Mouse (Mus musculus) forebrain, embryonic 10.5 days (tissue): ENCODE measurements around the gene Pdlim4. TPM values are rescaled to one million over a fixed set of nuclear protein-coding genes. Genes with fewer than 3 reads are reported as not detected.
A peak's percentile ranks its signal among the peaks of the same experiment; 100 is the strongest.

Experiments
- DNase-seq: peaks from one replicate; pipeline ENCODE4 v3.0.0-alpha.2; 2017; ENCODE audit warnings: low spot score; ENCODE audit errors: extremely low spot score
- H3K27ac ChIP-seq: fragments of 300-500 bp; sonication (generic); 2 replicates; pipeline ENCODE4 v1.5.1; 2016; ENCODE audit warnings: mild to moderate bottlenecking
- H3K27me3 ChIP-seq: fragments of 300-500 bp; sonication (generic); 2 replicates; pipeline ENCODE4 v1.6.1; 2016; ENCODE audit warnings: mild to moderate bottlenecking; ENCODE audit not compliant: poor library complexity, severe bottlenecking
- H3K36me3 ChIP-seq: fragments of 300-500 bp; sonication (generic); replicated peaks from 2 replicates; pipeline ENCODE4 v1.6.1; 2016; ENCODE audit warnings: mild to moderate bottlenecking, moderate library complexity
- H3K4me1 ChIP-seq: fragments of 300-500 bp; sonication (generic); 2 replicates; pipeline ENCODE4 v1.6.1; 2016
- H3K4me3 ChIP-seq: fragments of 300-500 bp; sonication (generic); 2 replicates; pipeline ENCODE4 v1.5.1; 2016; ENCODE audit warnings: mild to moderate bottlenecking, moderate library complexity
- H3K9me3 ChIP-seq: fragments of 300-500 bp; sonication (generic); 2 replicates; pipeline ENCODE4 v1.6.1; 2016; ENCODE audit warnings: mild to moderate bottlenecking, moderate library complexity
- WGBS: fragments of 180-500 bp; shearing (Covaris S2); methylation state at CpG from one replicate; pipeline ENCODE4 v1.1.7; 2016; 5-methylcytosine and 5-hydroxymethylcytosine counted together
- polyA plus RNA-seq: library from polyadenylated mRNA; unstranded; fragments of >200 nt; fragmentation: Nextera tagmentation; extraction: Ambion mirVana; gene quantifications from 2 replicates; pipeline ENCODE4 v1.2.1, GENCODE M21; 2016

Pdlim4 gene
- polyA plus RNA-seq, 1 experiment from 2014 or later = 53.1 TPM

GRCm38 (mm10) chr11:54088253-54088946, 19.6 kb upstream of the Pdlim4 start:
- WGBS = 85% methylated on average over 7 of the region's 7 CpGs
- H3K27ac ChIP-seq = no peak overlapping the region
- no peaks in the 10 kb centered on the region for H3K9me3 ChIP-seq
- H3K27me3 ChIP-seq = no peaks in the 10 kb centered on the region
- H3K4me3 ChIP-seq = no peak overlapping the region
- no peak for DNase-seq
- H3K4me1 ChIP-seq = peaks cover 12% of the 10 kb centered on the region; the same call in 1 of the 2 replicates
- no peaks in the 10 kb centered on the region for H3K36me3 ChIP-seq

GRCm38 (mm10) chr11:54085816-54086215, 17.0 kb upstream of the Pdlim4 start:
- Histone ChIP-seq H3K9me3 (no peaks in the 10 kb centered on the region), H3K27me3 (no peaks in the 10 kb centered on the region), H3K36me3 (no peaks in the 10 kb centered on the region), H3K27ac (no peak overlapping the region), H3K4me3 (no peak overlapping the region), H3K4me1 (no peaks in the 10 kb centered on the region)
- DNase-seq = no peak
- WGBS = 65% methylated on average over 5 of the region's 5 CpGs

GRCm38 (mm10) chr11:54084976-54085375, 16.2 kb upstream of the Pdlim4 start:
- no peaks in the 10 kb centered on the region for H3K27me3 ChIP-seq
- WGBS = 95% methylated on average over 1 of the region's 1 CpGs
- DNase-seq = no peak
- H3K4me1 ChIP-seq = no peaks in the 10 kb centered on the region
- no peaks in the 10 kb centered on the region for H3K9me3 ChIP-seq
- H3K36me3 ChIP-seq = no peaks in the 10 kb centered on the region
- H3K4me3 ChIP-seq = no peak overlapping the region
- H3K27ac ChIP-seq = no peak overlapping the region

GRCm38 (mm10) chr11:54082725-54083124, 13.9 kb upstream of the Pdlim4 start:
- no peaks in the 10 kb centered on the region for H3K4me1 ChIP-seq
- no peak overlapping the region for H3K27ac ChIP-seq
- H3K36me3 ChIP-seq = no peaks in the 10 kb centered on the region
- no peak for DNase-seq
- no peak overlapping the region for H3K4me3 ChIP-seq
- H3K9me3 ChIP-seq = no peaks in the 10 kb centered on the region
- no peaks in the 10 kb centered on the region for H3K27me3 ChIP-seq
- WGBS = 92% methylated on average over 5 of the region's 5 CpGs

GRCm38 (mm10) chr11:54080435-54080834, 11.6 kb upstream of the Pdlim4 start:
- no peaks in the 10 kb centered on the region for H3K4me1 ChIP-seq

GRCm38 (mm10) chr11:54076101-54076500, 7.3 kb upstream of the Pdlim4 start:
- Histone ChIP-seq H3K4me3 (no peak overlapping the region), H3K9me3 (peaks cover 3% of the 10 kb centered on the region; the same call in 1 of the 2 replicates), H3K4me1 (peaks cover 8% of the 10 kb centered on the region), H3K27ac (no peak overlapping the region), H3K27me3 (peaks cover 3% of the 10 kb centered on the region; the same call in 1 of the 2 replicates), H3K36me3 (no peaks in the 10 kb centered on the region)
- no peak for DNase-seq
- WGBS = 90% methylated on average over 1 of the region's 1 CpGs

More at GRCm38 (mm10) chr11:54080435-54080834, 11.6 kb upstream of the Pdlim4 start:
- H3K27me3 ChIP-seq = no peaks in the 10 kb centered on the region
- no peaks in the 10 kb centered on the region for H3K9me3 ChIP-seq
- H3K27ac ChIP-seq = no peak overlapping the region
- no peaks in the 10 kb centered on the region for H3K36me3 ChIP-seq
- no peak overlapping the region for H3K4me3 ChIP-seq
- DNase-seq = no peak
- 37% methylated on average over 7 of the region's 7 CpGs for WGBS

GRCm38 (mm10) chr11:54075353-54075752, 6.5 kb upstream of the Pdlim4 start:
- no peak overlapping the region for H3K4me3 ChIP-seq
- no peak overlapping the region for H3K27ac ChIP-seq
- H3K4me1 ChIP-seq = peaks cover 8% of the 10 kb centered on the region
- no peaks in the 10 kb centered on the region for H3K36me3 ChIP-seq
- H3K27me3 ChIP-seq = peaks cover 10% of the 10 kb centered on the region
- WGBS = 76% methylated on average over 6 of the region's 6 CpGs
- DNase-seq = no peak
- peaks cover 3% of the 10 kb centered on the region; the same call in 1 of the 2 replicates for H3K9me3 ChIP-seq

- H3K36me3 ChIP-seq = no peaks in the 10 kb centered on the region
- peaks cover 3% of the 10 kb centered on the region; the same call in 1 of the 2 replicates for H3K9me3 ChIP-seq
- no peak overlapping the region for H3K4me3 ChIP-seq
- DNase-seq = no peak
- peaks cover 28% of the 10 kb centered on the region for H3K27me3 ChIP-seq
- H3K4me1 ChIP-seq = peaks cover 23% of the 10 kb centered on the region
- 32% methylated on average over 4 of the region's 4 CpGs for WGBS
- H3K27ac ChIP-seq = peak overlapping the region; percentile 25; the same call in 1 of the 2 replicates
These were observed 4.5 kb upstream of the Pdlim4 start for GRCm38 (mm10) chr11:54073291-54073690.

GRCm38 (mm10) chr11:54071726-54072445, 3.1 kb upstream of the Pdlim4 start:
- Histone ChIP-seq H3K27me3 (peaks cover 43% of the 10 kb centered on the region), H3K36me3 (no peaks in the 10 kb centered on the region), H3K4me3 (no peak overlapping the region), H3K9me3 (peaks cover 3% of the 10 kb centered on the region; the same call in 1 of the 2 replicates), H3K4me1 (peaks cover 38% of the 10 kb centered on the region), H3K27ac (no peak overlapping the region)
- WGBS = 88% methylated on average over 5 of the region's 5 CpGs
- DNase-seq = no peak

- Histone ChIP-seq H3K27me3 (peaks cover 53% of the 10 kb centered on the region), H3K4me3 (peak overlapping the region; percentile 70), H3K9me3 (no peaks in the 10 kb centered on the region), H3K4me1 (peaks cover 37% of the 10 kb centered on the region), H3K27ac (peak overlapping the region; percentile 87), H3K36me3 (no peaks in the 10 kb centered on the region)
- no peak for DNase-seq
- 37% methylated on average over 4 of the region's 4 CpGs for WGBS
These were observed 756 bp downstream of the Pdlim4 start for GRCm38 (mm10) chr11:54067996-54068519.

- Histone ChIP-seq H3K9me3 (no peaks in the 10 kb centered on the region), H3K36me3 (peaks cover 1% of the 10 kb centered on the region; the same call in 1 of the 2 replicates), H3K27me3 (peaks cover 53% of the 10 kb centered on the region), H3K4me1 (peaks cover 41% of the 10 kb centered on the region), H3K4me3 (peak overlapping the region; percentile 70), H3K27ac (peak overlapping the region; percentile 87)
- 35% methylated on average over 12 of the region's 12 CpGs for WGBS
- DNase-seq = no peak
These were observed 1.4 kb downstream of the Pdlim4 start for GRCm38 (mm10) chr11:54067318-54067995.

- peaks cover 46% of the 10 kb centered on the region for H3K4me1 ChIP-seq
- no peak for DNase-seq
- peaks cover 53% of the 10 kb centered on the region for H3K27me3 ChIP-seq
- no peak overlapping the region for H3K27ac ChIP-seq
- H3K4me3 ChIP-seq = no peak overlapping the region
- 87% methylated on average over 5 of the region's 5 CpGs for WGBS
- peaks cover 9% of the 10 kb centered on the region for H3K36me3 ChIP-seq
- H3K9me3 ChIP-seq = no peaks in the 10 kb centered on the region
These were observed 2.4 kb downstream of the Pdlim4 start for GRCm38 (mm10) chr11:54066400-54066799.
